Mouse (Mus musculus) liver, adult 2 months (tissue): Measurements from ENCODE around the gene Cchcr1.

Experiments used
- CTCF ChIP-seq: fragments of 200-500 bp; IDR thresholded peaks from 2 replicates; pipeline ENCODE4 v1.5.1; 2011; ENCODE audit warnings: low read depth, low read length, control low read depth
- POLR2A ChIP-seq: fragments of 200-500 bp; IDR thresholded peaks from 2 replicates; pipeline ENCODE4 v1.6.1; 2011; ENCODE audit warnings: low read length, control low read depth; ENCODE audit not compliant: insufficient read depth; ENCODE audit errors: extremely low read depth

DNA sequence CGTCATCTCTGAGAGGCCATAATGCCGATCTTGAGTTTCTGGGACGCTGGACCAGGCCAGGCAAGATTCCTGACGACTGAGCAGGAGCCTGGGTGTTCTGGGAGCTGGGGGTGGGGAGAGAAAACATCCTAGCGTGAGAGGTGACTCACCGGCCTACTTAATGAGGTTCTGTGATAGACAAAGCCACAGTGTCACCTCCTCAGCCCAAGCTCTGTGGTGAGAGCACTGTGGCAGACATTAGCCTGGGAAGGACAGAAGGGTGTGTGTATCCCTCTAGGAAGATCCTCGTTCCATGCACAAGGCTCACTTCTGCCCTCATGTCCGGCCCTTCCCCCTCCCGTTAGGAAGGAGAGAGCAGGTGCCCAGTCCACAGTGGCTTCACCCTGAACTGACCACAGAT, 40.5 kb downstream of the Cchcr1 start:
- TF ChIP-seq POLR2A, result no peak
- TF ChIP-seq CTCF, result no peak; the same call in 1 of the 2 replicates
